Mouse (Mus musculus): ENCODE results near the gene Slc4a5.

DNA sequence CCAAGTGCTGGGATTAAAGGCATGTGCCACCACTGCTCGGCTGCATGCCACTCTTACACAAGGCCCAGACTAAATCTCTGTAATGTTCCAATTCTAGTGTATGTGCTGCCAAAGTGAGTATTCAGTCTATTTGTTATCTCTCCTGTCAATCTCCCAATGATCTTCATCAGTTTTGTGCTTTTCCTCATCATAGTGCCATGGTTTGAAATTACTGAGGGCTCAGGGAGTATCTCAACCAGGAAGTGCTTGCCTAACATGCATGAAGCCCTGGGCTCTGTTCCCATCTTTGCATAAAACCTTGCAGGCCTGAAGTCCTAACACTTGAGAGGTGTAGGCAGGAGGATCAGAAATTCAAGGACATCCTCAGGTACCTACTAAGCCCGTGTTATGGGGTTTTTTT lies 103.2 kb downstream of the Slc4a5 start:
- TF ChIP-seq CTCF (IDR thresholded peaks at IDR 0.05; ENCODE audit: extremely low read depth, insufficient read depth, low read length) (no peak), POLR2A (IDR thresholded peaks at IDR 0.05; ENCODE audit: extremely low read depth, insufficient read depth, low read length) (no peak)
